Mouse (Mus musculus) liver, adult 2 months (tissue): ENCODE results near the gene Ins2. TPM values are rescaled to one million over a fixed set of nuclear protein-coding genes. Genes with fewer than 3 reads are reported as not detected.

Source experiments
- DNase-seq: peaks from one replicate; pipeline ENCODE4 v3.0.0-alpha.2; 2011; ENCODE audit warnings: low read depth, low spot score; ENCODE audit errors: extremely low read depth
- H3K27ac ChIP-seq: fragments of 200-500 bp; replicated peaks from 2 replicates; pipeline ENCODE4 v1.5.1; 2012; ENCODE audit warnings: low read depth, mild to moderate bottlenecking, control low read depth, inconsistent platforms, low read length; ENCODE audit not compliant: insufficient read depth
- H3K27me3 ChIP-seq: fragments of 200-500 bp; 2 replicates; pipeline ENCODE4 v1.6.1; 2012; ENCODE audit warnings: mild to moderate bottlenecking, moderate library complexity, low read length, inconsistent platforms; ENCODE audit not compliant: control insufficient read depth, insufficient read depth
- H3K36me3 ChIP-seq: fragments of 200-500 bp; 2 replicates; pipeline ENCODE4 v1.6.1; 2012; ENCODE audit warnings: low read length, inconsistent platforms; ENCODE audit not compliant: control insufficient read depth, insufficient read depth
- H3K4me1 ChIP-seq: fragments of 200-500 bp; 2 replicates; pipeline ENCODE4 v1.6.1; 2011; ENCODE audit warnings: low read length; ENCODE audit not compliant: control insufficient read depth, insufficient read depth
- H3K4me3 ChIP-seq: fragments of 200-500 bp; 2 replicates; pipeline ENCODE4 v1.5.1; 2011; ENCODE audit warnings: low read depth, mild to moderate bottlenecking, control low read depth, low read length, moderate library complexity; ENCODE audit not compliant: insufficient read depth
- H3K79me2 ChIP-seq: fragments of 200-500 bp; 2 replicates; pipeline ENCODE4 v1.6.1; 2012; ENCODE audit warnings: inconsistent platforms, mild to moderate bottlenecking, low read length, moderate library complexity; ENCODE audit not compliant: control insufficient read depth, insufficient read depth
- H3K9ac ChIP-seq: fragments of 200-500 bp; 2 replicates; pipeline ENCODE4 v1.6.1; 2012; ENCODE audit warnings: low read depth, mild to moderate bottlenecking, control low read depth, inconsistent platforms, low read length
- CTCF ChIP-seq: fragments of 200-500 bp; IDR thresholded peaks from 2 replicates; pipeline ENCODE4 v1.5.1; 2011; ENCODE audit warnings: low read depth, low read length, control low read depth
- POLR2A ChIP-seq: fragments of 200-500 bp; IDR thresholded peaks from 2 replicates; pipeline ENCODE4 v1.6.1; 2011; ENCODE audit warnings: low read length, control low read depth; ENCODE audit not compliant: insufficient read depth; ENCODE audit errors: extremely low read depth
- WGBS: fragments of 180-500 bp; shearing (Covaris S2); methylation state at CpG from one replicate; pipeline ENCODE4 v1.1.7; 2018; 5-methylcytosine and 5-hydroxymethylcytosine counted together
- polyA plus RNA-seq: library from polyadenylated mRNA; depleted of rRNA; stranded (reverse); fragments of >200 nt; gene quantifications from 2 replicates; pipeline ENCODE4 v1.2.3, GENCODE M21; 2012
- total RNA-seq: library from RNA; depleted of rRNA; stranded (reverse); fragments of >200 nt; gene quantifications from 2 replicates; pipeline ENCODE4 v1.2.3, GENCODE M21; 2014

Gene Ins2
- total and polyA plus RNA-seq, 2 experiments = not detected

GRCm38 (mm10) chr7:142666659-142667058 lies 76.5 kb downstream of the Ins2 start, which contains the start of gene Igf2:
Gene Igf2, minus strand, starts transcription at chr7:142666816.
- Histone ChIP-seq H3K4me1 (no peaks in the 10 kb centered on the region; the same call in 1 of the 2 replicates), H3K79me2 (no peaks in the 10 kb centered on the region), H3K27me3 (peaks cover 40% of the 10 kb centered on the region), H3K36me3 (no peaks in the 10 kb centered on the region), H3K27ac (no peak within 1 kb of the TSS), H3K9ac (no peak within 1 kb of the TSS), H3K4me3 (no peak within 1 kb of the TSS)
- 64% methylated on average over 2 of the region's 2 CpGs for WGBS
- DNase-seq = no peak
- TF ChIP-seq CTCF (no peak), POLR2A (no peak)

GRCm38 (mm10) chr7:142666109-142666508 lies 77.1 kb downstream of the Ins2 start:
- H3K27me3 ChIP-seq = peaks cover 41% of the 10 kb centered on the region

GRCm38 (mm10) chr7:142665364-142665763 lies 77.8 kb downstream of the Ins2 start:
- no peak overlapping the region for H3K27ac ChIP-seq
- 70% methylated on average over 5 of the region's 5 CpGs for WGBS
- peaks cover 48% of the 10 kb centered on the region for H3K27me3 ChIP-seq
- H3K36me3 ChIP-seq = no peaks in the 10 kb centered on the region
- no peak for DNase-seq
- TF ChIP-seq POLR2A (no peak), CTCF (no peak)
- no peaks in the 10 kb centered on the region for H3K79me2 ChIP-seq
- H3K9ac ChIP-seq = no peak overlapping the region
- peaks cover 1% of the 10 kb centered on the region; the same call in 1 of the 2 replicates for H3K4me1 ChIP-seq
- H3K4me3 ChIP-seq = no peak overlapping the region

More at GRCm38 (mm10) chr7:142666109-142666508, 77.1 kb downstream of the Ins2 start:
- Histone ChIP-seq H3K79me2 (no peaks in the 10 kb centered on the region), H3K4me1 (peaks cover 1% of the 10 kb centered on the region; the same call in 1 of the 2 replicates), H3K27ac (no peak overlapping the region), H3K9ac (no peak overlapping the region), H3K36me3 (no peaks in the 10 kb centered on the region), H3K4me3 (no peak overlapping the region)
- no peak for DNase-seq
- no peak for TF ChIP-seq POLR2A
- TF ChIP-seq CTCF = no peak
- 82% methylated on average over 4 of the region's 4 CpGs for WGBS

GRCm38 (mm10) chr7:142664465-142665029 lies 78.6 kb downstream of the Ins2 start:
- TF ChIP-seq POLR2A = no peak
- no peak overlapping the region for H3K9ac ChIP-seq
- H3K4me3 ChIP-seq = no peak overlapping the region
- WGBS = 17% methylated on average over 9 of the region's 9 CpGs
- no peaks in the 10 kb centered on the region for H3K79me2 ChIP-seq
- H3K27ac ChIP-seq = no peak overlapping the region
- peaks cover 1% of the 10 kb centered on the region; the same call in 1 of the 2 replicates for H3K4me1 ChIP-seq
- H3K27me3 ChIP-seq = peaks cover 45% of the 10 kb centered on the region
- H3K36me3 ChIP-seq = no peaks in the 10 kb centered on the region
- DNase-seq = no peak

- H3K9ac ChIP-seq = no peak overlapping the region
- H3K4me3 ChIP-seq = no peak overlapping the region
- H3K36me3 ChIP-seq = no peaks in the 10 kb centered on the region
- peaks cover 1% of the 10 kb centered on the region; the same call in 1 of the 2 replicates for H3K4me1 ChIP-seq
- no peaks in the 10 kb centered on the region for H3K79me2 ChIP-seq
- peaks cover 45% of the 10 kb centered on the region for H3K27me3 ChIP-seq
- 4% methylated on average over 52 of the region's 53 CpGs for WGBS
- TF ChIP-seq POLR2A = no peak
- TF ChIP-seq CTCF = no peak
- DNase-seq = no peak
- no peak overlapping the region for H3K27ac ChIP-seq
Measured at GRCm38 (mm10) chr7:142663931-142664421, 79.2 kb downstream of the Ins2 start.

GRCm38 (mm10) chr7:142663151-142663550 lies 80.0 kb downstream of the Ins2 start:
- 49% methylated on average over 5 of the region's 5 CpGs for WGBS
- Histone ChIP-seq H3K79me2 (no peaks in the 10 kb centered on the region), H3K9ac (no peak overlapping the region), H3K27me3 (peaks cover 49% of the 10 kb centered on the region), H3K27ac (no peak overlapping the region), H3K4me3 (no peak overlapping the region), H3K4me1 (peaks cover 1% of the 10 kb centered on the region; the same call in 1 of the 2 replicates), H3K36me3 (no peaks in the 10 kb centered on the region)
- DNase-seq = no peak
- TF ChIP-seq CTCF (no peak), POLR2A (no peak)
